Mouse (Mus musculus) Patski (cell line): ENCODE results near the gene Nrp2. TPM values are rescaled to one million over a fixed set of nuclear protein-coding genes. Genes with fewer than 3 reads are reported as not detected.

ENCODE experiments used
- ATAC-seq: fragments of 100-300 bp; one replicate; pipeline ENCODE4 v1.8.0; 2021
- CTCF ChIA-PET: fragments of 350-600 bp; sonication (Branson Sonifier 250); formaldehyde crosslinking; loops from one replicate; lab custom pipeline; 2022; ENCODE audit warnings: inconsistent platforms; lab: Charles Lee
- POLR2A ChIA-PET: fragments of 350-600 bp; sonication (Branson Sonifier 250); formaldehyde crosslinking; loops from one replicate; lab custom pipeline; 2022; ENCODE audit warnings: antibody characterized with exemption, inconsistent platforms; lab: Charles Lee
- DNase-seq: peaks from one replicate; pipeline ENCODE4 v3.0.0-alpha.2; 2011; ENCODE audit warnings: low read depth, low spot score
- H3K27me3 ChIP-seq: fragments of 371-371 bp; one replicate; pipeline ENCODE4 v1.5.1; 2021
- CTCF ChIP-seq: fragments of 100-300 bp; IDR thresholded peaks from one replicate; pipeline ENCODE4 v1.5.1; 2021
- in situ Hi-C: fragments of 300-500 bp; cut with MboI; formaldehyde crosslinking; loops from 3 replicates; pipeline ENCODE4 v1.11.1; 2018; ENCODE audit warnings: low pct_unique_long_range_greater_than_20kb, mixed read lengths
- polyA plus RNA-seq: library from polyadenylated mRNA; unstranded; gene quantifications from one replicate; pipeline ENCODE4 v1.2.3, GENCODE M21; 2021

Gene Nrp2
- polyA plus RNA-seq, 1 experiment from 2014 or later, result 80.4 TPM

GRCm38 (mm10) chr1:62774288-62775218 lies 71.5 kb downstream of the Nrp2 start:
- in situ Hi-C loops, result no loop called here
- DNase-seq (no peak), ATAC-seq (no peak)
- ChIA-PET CTCF (no interaction called here), POLR2A (interaction anchor here (0.6 to 1.1 kb wide), 2 partner anchors 71 to 578 kb away, joined by 3 to 5 read pairs; no protein-coding TSS in a partner anchor)
- no peak for TF ChIP-seq CTCF
- H3K27me3 ChIP-seq, result no peaks in the 10 kb centered on the region

GRCm38 (mm10) chr1:62777320-62778235 lies 74.5 kb downstream of the Nrp2 start:
- DNase-seq (no peak), ATAC-seq (peak; percentile 75)
- in situ Hi-C loops, result no loop called here
- ChIA-PET POLR2A (interaction anchor here (0.7 to 1.8 kb wide), 3 partner anchors 8 to 73 kb away, joined by 3 to 9 read pairs (median 5); no protein-coding TSS in a partner anchor), CTCF (interaction anchor here (0.8 to 1.7 kb wide), 3 partner anchors 9 to 46 kb away, joined by 3 to 7 read pairs (median 6); no protein-coding TSS in a partner anchor)
- no peak for TF ChIP-seq CTCF
- H3K27me3 ChIP-seq, result no peaks in the 10 kb centered on the region

GRCm38 (mm10) chr1:62778910-62779309 lies 75.8 kb downstream of the Nrp2 start:
- ChIA-PET POLR2A (no interaction called here), CTCF (no interaction called here)
- ATAC-seq (no peak), DNase-seq (no peak)
- no peak for TF ChIP-seq CTCF
- in situ Hi-C loops, result no loop called here
- no peaks in the 10 kb centered on the region for H3K27me3 ChIP-seq

- CTCF ChIA-PET, result no interaction called here
Observed at GRCm38 (mm10) chr1:62780068-62780761, 77.1 kb downstream of the Nrp2 start.

GRCm38 (mm10) chr1:62782155-62782554 lies 79.1 kb downstream of the Nrp2 start:
- TF ChIP-seq CTCF, result no peak
- in situ Hi-C loops, result loop anchor here (5.0 kb wide), 1 partner anchor 60 kb away; no protein-coding TSS in a partner anchor
- H3K27me3 ChIP-seq, result no peaks in the 10 kb centered on the region
- DNase-seq (no peak), ATAC-seq (peak; percentile 44)
- CTCF ChIA-PET, result interaction anchor here (1.1 to 1.7 kb wide), 4 partner anchors 17 to 78 kb away, joined by 3 to 4 read pairs (median 3); no protein-coding TSS in a partner anchor
- POLR2A ChIA-PET, result no interaction called here

More at GRCm38 (mm10) chr1:62780068-62780761, 77.1 kb downstream of the Nrp2 start:
- DNase-seq (no peak), ATAC-seq (no peak)
- no peak for TF ChIP-seq CTCF
- POLR2A ChIA-PET, result no interaction called here
- no peaks in the 10 kb centered on the region for H3K27me3 ChIP-seq
- in situ Hi-C loops, result loop anchor here (5.0 kb wide), 1 partner anchor 58 kb away; no protein-coding TSS in a partner anchor

- DNase-seq (no peak), ATAC-seq (no peak)
- ChIA-PET CTCF (interaction anchor here (1.1 to 1.7 kb wide), 4 partner anchors 17 to 78 kb away, joined by 3 to 4 read pairs (median 3); no protein-coding TSS in a partner anchor), POLR2A (no interaction called here)
- no peaks in the 10 kb centered on the region for H3K27me3 ChIP-seq
- TF ChIP-seq CTCF, result no peak
- in situ Hi-C loops, result loop anchor here (5.0 kb wide), 1 partner anchor 60 kb away; no protein-coding TSS in a partner anchor
Observed at GRCm38 (mm10) chr1:62782573-62782972, 79.5 kb downstream of the Nrp2 start.

- no peak for TF ChIP-seq CTCF
- ChIA-PET POLR2A (no interaction called here), CTCF (interaction anchor here (1.1 to 1.7 kb wide), 2 partner anchors 75 to 79 kb away, joined by 3 to 4 read pairs; no protein-coding TSS in a partner anchor)
- no peak for ATAC-seq
- in situ Hi-C loops, result loop anchor here (5.0 kb wide), 1 partner anchor 61 kb away; no protein-coding TSS in a partner anchor
- no peak for DNase-seq
- H3K27me3 ChIP-seq, result no peaks in the 10 kb centered on the region
Observed at GRCm38 (mm10) chr1:62783354-62784083, 80.4 kb downstream of the Nrp2 start.

GRCm38 (mm10) chr1:62784084-62784392 lies 81.0 kb downstream of the Nrp2 start:
- ATAC-seq, result no peak
- POLR2A ChIA-PET, result no interaction called here
- no peak for TF ChIP-seq CTCF
- CTCF ChIA-PET, result no interaction called here
- no peak for DNase-seq
- no peaks in the 10 kb centered on the region for H3K27me3 ChIP-seq
- in situ Hi-C loops, result loop anchor here (5.0 kb wide), 1 partner anchor 62 kb away; no protein-coding TSS in a partner anchor

GRCm38 (mm10) chr1:62786255-62786654 lies 83.2 kb downstream of the Nrp2 start:
- ATAC-seq (no peak), DNase-seq (no peak)
- no peaks in the 10 kb centered on the region for H3K27me3 ChIP-seq
- ChIA-PET CTCF (interaction anchor here (0.6 to 1.8 kb wide), 18 partner anchors 9 to 691 kb away, joined by 3 to 8 read pairs (median 4); no protein-coding TSS in a partner anchor), POLR2A (interaction anchor here (0.7 to 1.3 kb wide), 2 partner anchors 9 to 63 kb away, joined by 3 to 5 read pairs; no protein-coding TSS in a partner anchor)
- in situ Hi-C loops, result loop anchor here (5.0 kb wide), 1 partner anchor 146 kb away; no protein-coding TSS in a partner anchor
- TF ChIP-seq CTCF, result peak; percentile 90
